Mouse (Mus musculus) neural tube, embryonic 13.5 days (tissue): ENCODE data around the gene Iqgap2. TPM values are rescaled to one million over a fixed set of nuclear protein-coding genes. Genes with fewer than 3 reads are reported as not detected.
A peak's percentile ranks its signal among the peaks of the same experiment; 100 is the strongest.

Experiments
- ATAC-seq: fragments of 200-750 bp; cut with Nextera tagmentation; 2 replicates; pipeline ENCODE4 v1.8.0; 2017; ENCODE audit warnings: low read depth, mild to moderate bottlenecking, moderate TSS enrichment, moderate library complexity
- H3K27ac ChIP-seq: fragments of 300-500 bp; sonication (generic); replicated peaks from 2 replicates; pipeline ENCODE4 v1.5.1; 2015; ENCODE audit warnings: moderate library complexity, mild to moderate bottlenecking, inconsistent platforms
- H3K27me3 ChIP-seq: fragments of 300-500 bp; sonication (generic); 2 replicates; pipeline ENCODE4 v1.6.1; 2015; ENCODE audit warnings: mild to moderate bottlenecking, inconsistent platforms
- H3K36me3 ChIP-seq: fragments of 300-500 bp; sonication (generic); 2 replicates; pipeline ENCODE4 v1.6.1; 2015; ENCODE audit warnings: mild to moderate bottlenecking, inconsistent platforms
- H3K4me1 ChIP-seq: fragments of 300-500 bp; sonication (generic); replicated peaks from 2 replicates; pipeline ENCODE4 v1.6.1; 2015; ENCODE audit warnings: inconsistent platforms
- H3K4me2 ChIP-seq: fragments of 300-500 bp; sonication (generic); 2 replicates; pipeline ENCODE4 v1.6.1; 2015; ENCODE audit warnings: inconsistent platforms, mild to moderate bottlenecking, moderate library complexity
- H3K4me3 ChIP-seq: fragments of 300-500 bp; sonication (generic); 2 replicates; pipeline ENCODE4 v1.5.1; 2015; ENCODE audit warnings: mild to moderate bottlenecking, inconsistent platforms
- H3K9ac ChIP-seq: fragments of 300-500 bp; sonication (generic); 2 replicates; pipeline ENCODE4 v1.6.1; 2015; ENCODE audit warnings: moderate library complexity, mild to moderate bottlenecking, inconsistent platforms
- H3K9me3 ChIP-seq: fragments of 300-500 bp; sonication (generic); 2 replicates; pipeline ENCODE4 v1.6.1; 2016; ENCODE audit warnings: inconsistent platforms
- WGBS: fragments of 180-500 bp; shearing (Covaris S2); methylation state at CpG from one replicate; pipeline ENCODE4 v1.1.7; 2015; 5-methylcytosine and 5-hydroxymethylcytosine counted together
- polyA plus RNA-seq: library from polyadenylated mRNA; unstranded; fragments of >200 nt; fragmentation: Nextera tagmentation; extraction: Ambion mirVana; gene quantifications from 2 replicates; pipeline ENCODE4 v1.2.1, GENCODE M21; 2015

The Iqgap2 gene
- polyA plus RNA-seq, 1 experiment from 2014 or later = 2.7 TPM

DNA sequence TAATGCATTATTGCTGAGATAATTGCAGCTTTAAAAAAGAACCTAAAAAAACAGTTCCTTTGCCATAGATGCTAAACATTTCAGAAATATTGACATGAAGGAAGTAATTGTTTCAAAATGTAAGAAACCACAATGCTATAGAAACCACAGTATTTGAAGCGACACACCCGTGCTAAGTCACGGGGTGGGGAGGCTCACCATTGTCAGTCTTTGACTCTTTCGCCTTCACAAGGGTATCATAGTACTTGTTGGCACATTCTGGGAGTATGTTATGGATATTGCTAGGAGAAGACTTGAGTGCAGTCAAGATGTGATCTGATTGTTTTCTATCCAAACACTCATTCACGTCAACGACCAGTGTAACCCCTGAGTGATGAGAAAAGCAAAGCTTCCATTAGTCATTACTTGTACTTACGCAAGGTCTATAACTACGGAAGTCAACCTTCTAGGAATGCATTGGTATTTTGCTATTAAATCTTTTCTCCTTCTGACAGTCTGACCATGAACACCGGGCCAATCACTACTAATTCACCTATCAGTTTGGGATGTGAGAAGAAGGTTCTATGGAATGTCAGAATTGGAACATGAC, 207.0 kb downstream of the Iqgap2 start:
- Histone ChIP-seq H3K9ac (no peak overlapping the region), H3K4me2 (no peak overlapping the region), H3K27ac (no peak overlapping the region), H3K27me3 (no peaks in the 10 kb centered on the region), H3K4me1 (no peaks in the 10 kb centered on the region), H3K36me3 (no peaks in the 10 kb centered on the region), H3K4me3 (no peak overlapping the region), H3K9me3 (no peaks in the 10 kb centered on the region)
- no peak for ATAC-seq
- 94% methylated on average over 9 of the region's 9 CpGs for WGBS

DNA sequence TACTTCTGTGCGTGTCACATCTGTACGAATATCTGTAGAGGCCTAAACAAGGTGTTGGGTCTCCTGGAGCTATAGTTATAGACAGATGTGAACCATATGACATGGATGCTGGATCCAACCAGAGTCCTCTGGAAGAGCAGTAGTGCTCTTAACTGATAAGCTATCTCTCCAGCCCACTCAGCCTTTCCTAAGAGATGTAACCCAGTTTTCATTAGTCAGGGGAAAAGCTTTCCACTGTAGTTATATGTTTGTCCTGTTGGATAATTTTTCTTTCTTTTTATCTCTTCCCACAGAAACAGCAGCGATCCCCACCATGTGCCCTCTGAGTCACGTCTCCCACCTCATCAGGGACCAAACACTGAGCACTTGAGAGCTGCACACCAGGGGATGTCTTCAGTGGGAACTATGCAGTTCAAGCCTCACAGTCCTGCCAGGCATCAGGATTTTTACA, 212.2 kb downstream of the Iqgap2 start:
- H3K4me1 ChIP-seq = no peaks in the 10 kb centered on the region
- no peak for ATAC-seq
- no peak overlapping the region for H3K4me2 ChIP-seq
- H3K4me3 ChIP-seq = no peak overlapping the region
- no peak overlapping the region for H3K27ac ChIP-seq
- H3K36me3 ChIP-seq = no peaks in the 10 kb centered on the region
- WGBS = 86% methylated on average over 4 of the region's 4 CpGs
- no peaks in the 10 kb centered on the region for H3K27me3 ChIP-seq
- no peaks in the 10 kb centered on the region for H3K9me3 ChIP-seq
- no peak overlapping the region for H3K9ac ChIP-seq

DNA sequence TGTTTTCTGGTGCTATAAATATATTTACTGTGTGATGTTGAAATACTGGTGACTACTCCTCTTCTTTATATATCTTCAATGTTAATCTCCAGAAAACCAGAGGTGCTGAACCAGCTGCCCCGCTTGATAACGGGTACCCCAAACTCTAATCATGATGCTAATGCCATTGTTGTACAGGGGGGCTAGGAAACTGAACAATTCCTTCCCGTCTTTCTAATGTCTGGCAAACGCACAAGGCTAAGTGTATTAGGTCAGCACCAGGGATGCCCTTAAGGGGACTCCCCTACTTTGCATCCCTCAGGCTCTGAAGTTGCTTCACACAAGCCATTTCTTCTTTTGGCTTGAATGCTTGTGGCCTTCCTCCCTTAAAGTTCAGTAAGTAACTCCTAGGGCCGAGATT, 212.6 kb downstream of the Iqgap2 start:
- no peak for ATAC-seq
- 88% methylated on average over 5 of the region's 5 CpGs for WGBS
- no peaks in the 10 kb centered on the region for H3K4me1 ChIP-seq
- H3K9ac ChIP-seq = no peak overlapping the region
- H3K36me3 ChIP-seq = no peaks in the 10 kb centered on the region
- H3K4me2 ChIP-seq = no peak overlapping the region
- H3K27me3 ChIP-seq = no peaks in the 10 kb centered on the region
- H3K27ac ChIP-seq = no peak overlapping the region
- no peak overlapping the region for H3K4me3 ChIP-seq
- H3K9me3 ChIP-seq = no peaks in the 10 kb centered on the region

DNA sequence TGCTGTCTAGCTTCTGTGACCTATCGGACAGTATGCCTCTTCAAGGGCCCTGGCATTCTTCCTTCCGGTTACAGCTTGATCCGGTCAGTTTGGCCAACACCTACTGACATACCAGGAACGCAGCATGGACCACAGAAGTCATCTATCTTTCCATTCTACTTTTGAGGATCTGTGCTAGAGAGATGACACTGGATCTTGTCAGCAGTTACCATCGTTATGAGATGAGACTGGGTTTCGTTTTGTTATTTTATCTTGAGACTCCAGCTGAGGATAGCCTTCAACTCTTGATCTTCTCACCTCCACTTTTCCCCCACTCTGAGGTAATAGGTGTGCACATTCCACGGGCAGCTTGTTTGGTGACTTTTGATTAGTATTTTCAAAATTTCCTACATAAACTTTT, 219.3 kb downstream of the Iqgap2 start:
- 94% methylated on average over 7 of the region's 7 CpGs for WGBS

DNA sequence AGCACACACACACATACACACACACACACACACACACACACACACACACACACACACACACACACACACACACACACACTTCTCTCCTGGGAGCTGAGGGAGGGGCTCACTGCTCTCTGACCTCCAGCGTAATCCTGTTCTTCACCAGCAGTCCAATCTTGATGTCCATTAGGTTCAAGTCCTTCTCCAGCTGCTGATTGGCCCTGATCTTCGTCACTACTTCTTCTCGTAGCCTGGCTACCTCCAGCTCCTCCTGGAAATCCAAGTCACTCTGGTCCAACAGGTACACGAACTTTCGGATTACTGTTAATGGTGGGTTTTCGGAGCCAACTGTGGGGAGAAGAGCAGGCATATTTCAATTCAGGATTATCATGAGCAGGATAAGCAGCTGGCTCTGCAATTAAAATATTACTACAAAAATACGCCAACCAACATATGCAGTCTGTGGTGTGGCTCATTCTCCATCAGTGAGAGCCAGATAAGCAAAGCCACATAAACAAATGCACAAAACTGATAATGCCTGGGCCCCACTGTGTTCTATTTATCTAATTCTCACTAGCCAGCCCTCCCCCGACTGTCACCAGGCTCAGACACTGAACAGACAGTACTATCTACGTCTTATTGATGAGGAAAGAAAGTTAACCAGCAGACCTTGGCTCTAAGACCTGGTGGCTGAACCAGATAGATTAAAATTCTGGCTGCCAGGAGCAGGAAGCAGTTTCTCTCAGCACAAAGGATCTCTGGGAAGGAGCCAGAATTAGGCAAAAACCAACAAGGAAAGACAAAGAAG, 220.4 kb downstream of the Iqgap2 start:
- WGBS = 88% methylated on average over 9 of the region's 9 CpGs
- Histone ChIP-seq H3K9ac (no peak overlapping the region), H3K4me3 (no peak overlapping the region), H3K4me2 (no peak overlapping the region), H3K36me3 (0 out of 2 replicates have a peak, but pooled peaks cover 6% of the 10 kb centered on the region), H3K9me3 (no peaks in the 10 kb centered on the region), H3K27ac (no peak overlapping the region), H3K27me3 (no peaks in the 10 kb centered on the region), H3K4me1 (no peaks in the 10 kb centered on the region)
- ATAC-seq = no peak

More for the DNA sequence above, 219.3 kb downstream of the Iqgap2 start:
- Histone ChIP-seq H3K27ac (no peak overlapping the region), H3K4me2 (no peak overlapping the region), H3K36me3 (0 out of 2 replicates have a peak, but pooled peaks cover 6% of the 10 kb centered on the region), H3K9me3 (no peaks in the 10 kb centered on the region), H3K4me3 (no peak overlapping the region), H3K9ac (no peak overlapping the region), H3K4me1 (no peaks in the 10 kb centered on the region), H3K27me3 (no peaks in the 10 kb centered on the region)
- ATAC-seq = no peak

DNA sequence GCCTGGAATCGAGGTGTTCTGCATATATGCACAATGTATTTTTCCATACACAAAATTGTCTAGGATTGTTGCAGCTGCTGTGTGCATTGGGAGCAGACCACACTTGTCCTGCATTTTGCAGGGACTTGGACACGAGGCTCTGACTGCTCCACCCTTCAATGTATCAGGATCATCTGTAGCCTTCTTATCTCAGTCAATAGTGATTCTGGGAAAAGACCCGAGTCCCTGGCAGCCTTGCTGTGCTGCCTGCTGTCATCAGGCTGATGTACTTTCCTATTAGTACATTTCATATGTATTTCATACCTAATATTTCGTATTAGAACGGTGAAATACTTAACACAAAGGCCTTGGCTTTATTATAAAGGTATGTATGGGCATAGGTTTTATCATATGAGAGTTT, 221.2 kb downstream of the Iqgap2 start:
- Histone ChIP-seq H3K4me2 (no peak overlapping the region), H3K27me3 (no peaks in the 10 kb centered on the region), H3K4me3 (no peak overlapping the region), H3K4me1 (no peaks in the 10 kb centered on the region), H3K36me3 (0 out of 2 replicates have a peak, but pooled peaks cover 6% of the 10 kb centered on the region), H3K9ac (no peak overlapping the region), H3K27ac (no peak overlapping the region), H3K9me3 (no peaks in the 10 kb centered on the region)
- 96% methylated on average over 5 of the region's 5 CpGs for WGBS
- no peak for ATAC-seq

DNA sequence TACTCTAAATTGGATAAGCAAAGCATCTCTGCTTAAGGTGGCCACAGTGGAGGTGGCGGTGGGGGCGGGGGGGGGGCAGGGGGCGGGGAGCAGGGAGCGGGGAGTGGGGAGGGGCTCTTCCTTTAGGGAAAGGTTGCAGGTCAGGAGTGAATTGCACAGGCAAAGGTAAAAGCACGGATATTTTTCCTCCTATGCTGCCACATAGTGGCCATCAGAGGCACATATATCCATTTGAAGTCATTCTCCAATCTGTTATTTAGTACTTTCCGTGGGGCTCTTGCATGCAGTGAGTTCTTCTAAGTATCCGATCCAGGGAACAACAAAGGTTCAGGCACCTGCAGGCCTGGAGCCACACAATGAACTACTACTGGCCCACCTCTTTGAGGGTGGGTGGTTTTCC, 224.5 kb downstream of the Iqgap2 start:
- no peak for ATAC-seq
- Histone ChIP-seq H3K4me1 (no peaks in the 10 kb centered on the region), H3K9me3 (no peaks in the 10 kb centered on the region), H3K36me3 (0 out of 2 replicates have a peak, but pooled peaks cover 6% of the 10 kb centered on the region), H3K27me3 (no peaks in the 10 kb centered on the region), H3K4me2 (no peak overlapping the region), H3K4me3 (no peak overlapping the region), H3K9ac (no peak overlapping the region), H3K27ac (no peak overlapping the region)
- WGBS = 35% methylated on average over 6 of the region's 7 CpGs

DNA sequence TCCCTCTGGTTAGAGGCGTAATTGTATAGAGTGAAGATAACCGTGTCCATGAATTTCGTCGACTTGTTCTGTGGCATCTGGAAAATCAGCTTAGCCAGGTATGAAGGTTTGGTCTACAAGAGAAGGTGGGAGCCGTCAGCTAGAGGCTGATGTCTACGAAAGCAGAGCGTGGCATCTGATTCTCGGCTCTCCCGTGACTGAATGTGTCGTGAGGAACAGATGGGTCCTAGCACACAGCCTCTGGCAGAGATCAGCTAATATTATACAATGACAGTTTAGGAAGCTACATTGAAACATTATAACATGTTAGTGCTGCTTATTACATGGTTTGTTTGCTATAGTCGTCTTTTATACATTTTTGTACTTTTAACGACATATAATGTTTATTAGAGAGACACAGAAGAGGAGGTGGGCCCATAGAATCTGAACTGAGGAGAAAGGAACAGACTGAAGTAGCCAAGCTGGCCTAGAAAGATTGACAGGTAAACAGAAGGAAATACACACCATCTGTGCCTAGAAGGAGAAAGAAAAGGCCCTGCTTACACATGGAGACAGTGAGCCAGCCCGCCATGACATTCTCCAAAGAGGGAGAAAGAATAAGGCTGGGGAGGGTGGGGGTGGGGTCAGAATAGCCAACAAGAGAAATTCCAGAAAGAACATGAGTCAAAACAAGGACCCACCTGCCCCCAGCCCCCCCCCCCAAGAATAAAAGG, 225.9 kb downstream of the Iqgap2 start:
- no peak overlapping the region for H3K9ac ChIP-seq
- WGBS = 86% methylated on average over 13 of the region's 13 CpGs

DNA sequence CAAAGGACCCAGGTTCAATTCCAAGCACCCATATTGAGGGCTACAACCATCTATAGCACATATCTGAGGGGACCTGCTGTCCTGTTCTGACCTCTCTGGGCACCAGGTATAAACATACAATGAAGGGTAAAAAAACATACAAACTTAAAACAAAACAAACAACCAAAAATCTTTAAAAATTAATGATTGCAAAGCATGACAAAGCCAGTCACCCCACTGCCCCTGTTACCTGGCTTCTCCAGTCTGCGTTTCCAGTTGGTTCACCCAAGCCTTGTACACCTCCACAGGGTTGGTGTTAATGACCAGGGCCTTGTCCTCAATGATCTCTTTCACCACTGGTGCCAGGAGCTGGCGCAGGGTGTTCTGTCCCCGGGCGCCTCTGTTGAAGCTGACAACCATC, 227.9 kb downstream of the Iqgap2 start:
- Histone ChIP-seq H3K27ac (no peak overlapping the region), H3K4me2 (no peak overlapping the region), H3K36me3 (no peaks in the 10 kb centered on the region), H3K4me1 (no peaks in the 10 kb centered on the region), H3K4me3 (no peak overlapping the region), H3K9me3 (no peaks in the 10 kb centered on the region), H3K9ac (no peak overlapping the region), H3K27me3 (no peaks in the 10 kb centered on the region)
- 92% methylated on average over 4 of the region's 4 CpGs for WGBS
- no peak for ATAC-seq

More for the DNA sequence above, 225.9 kb downstream of the Iqgap2 start:
- no peaks in the 10 kb centered on the region for H3K9me3 ChIP-seq
- ATAC-seq = no peak
- no peaks in the 10 kb centered on the region for H3K4me1 ChIP-seq
- no peaks in the 10 kb centered on the region for H3K27me3 ChIP-seq
- no peak overlapping the region for H3K4me2 ChIP-seq
- 0 out of 2 replicates have a peak, but pooled peaks cover 6% of the 10 kb centered on the region for H3K36me3 ChIP-seq
- H3K27ac ChIP-seq = no peak overlapping the region
- H3K4me3 ChIP-seq = no peak overlapping the region

DNA sequence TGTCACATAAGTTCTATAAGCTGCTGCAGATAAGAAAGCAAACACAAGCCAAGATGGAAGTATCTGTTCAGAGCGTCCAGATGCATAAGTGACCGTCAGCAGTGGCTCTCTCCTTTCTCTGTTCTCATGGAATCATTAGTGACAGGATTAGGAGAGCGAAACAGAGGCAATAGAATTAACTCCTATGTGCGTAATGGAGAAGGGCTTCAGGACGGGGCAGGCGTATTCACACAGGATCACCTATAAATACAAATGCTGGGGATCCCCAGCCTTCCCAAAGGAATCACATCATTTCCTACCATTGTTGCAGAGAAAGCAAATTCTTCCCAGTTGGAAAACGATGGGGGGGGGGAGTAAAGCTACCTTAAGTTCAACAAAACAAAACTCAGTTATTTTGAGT, 232.3 kb downstream of the Iqgap2 start:
- Histone ChIP-seq H3K9ac (no peak overlapping the region), H3K4me3 (no peak overlapping the region), H3K27me3 (no peaks in the 10 kb centered on the region), H3K27ac (no peak overlapping the region), H3K4me1 (peaks cover 12% of the 10 kb centered on the region), H3K4me2 (no peak overlapping the region), H3K9me3 (no peaks in the 10 kb centered on the region), H3K36me3 (no peaks in the 10 kb centered on the region)
- ATAC-seq = no peak
- WGBS = 88% methylated on average over 7 of the region's 7 CpGs

DNA sequence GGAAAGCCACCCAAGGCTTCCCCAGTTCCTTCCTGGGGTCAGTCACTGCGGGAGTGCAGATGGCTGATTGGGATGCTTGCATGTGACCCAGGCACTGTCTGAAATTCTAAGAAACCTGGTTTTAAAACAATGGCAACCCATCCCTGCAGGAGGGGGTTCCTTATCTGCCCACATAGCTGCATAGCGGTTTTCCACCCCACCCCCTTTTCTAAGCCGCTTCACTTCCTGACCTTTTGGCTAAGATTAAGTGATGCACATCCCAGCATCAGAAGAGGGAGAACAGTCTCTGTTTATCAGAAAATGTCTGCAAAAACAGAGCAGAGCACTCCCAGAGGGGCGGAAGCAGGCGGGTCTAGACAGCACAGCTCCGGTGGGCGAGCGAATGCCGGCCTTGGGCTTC, 234.6 kb downstream of the Iqgap2 start:
- ATAC-seq = no peak
- Histone ChIP-seq H3K9me3 (no peaks in the 10 kb centered on the region), H3K4me2 (no peak overlapping the region), H3K9ac (no peak overlapping the region), H3K36me3 (no peaks in the 10 kb centered on the region), H3K4me1 (peaks cover 12% of the 10 kb centered on the region), H3K4me3 (no peak overlapping the region), H3K27me3 (no peaks in the 10 kb centered on the region), H3K27ac (no peak overlapping the region)
- WGBS = 86% methylated on average over 9 of the region's 9 CpGs

DNA sequence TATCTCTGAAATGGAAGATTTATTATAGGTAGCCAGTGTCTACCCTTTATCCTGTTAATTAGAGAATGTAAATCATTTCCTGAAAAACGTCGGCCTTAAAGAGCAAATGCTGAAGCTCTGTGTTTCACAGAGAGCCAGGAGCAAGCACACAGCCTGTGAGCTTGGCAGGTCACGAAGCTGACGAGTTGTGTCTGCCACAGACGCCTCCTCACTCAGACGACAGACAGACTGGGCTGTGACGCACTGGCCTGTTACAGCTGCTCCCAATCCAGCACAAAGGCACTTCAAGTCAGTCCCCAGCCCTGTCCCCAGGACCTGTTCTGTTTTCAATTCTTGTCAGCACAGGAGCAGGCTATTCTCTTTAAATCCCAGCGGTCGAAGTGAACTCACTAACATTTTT, 236.4 kb downstream of the Iqgap2 start:
- WGBS = 9% methylated on average over 9 of the region's 9 CpGs

More for the DNA sequence above, 236.4 kb downstream of the Iqgap2 start:
- H3K4me3 ChIP-seq = no peak overlapping the region
- H3K4me1 ChIP-seq = peaks cover 12% of the 10 kb centered on the region
- H3K27me3 ChIP-seq = no peaks in the 10 kb centered on the region
- peak overlapping the region; percentile 75 for H3K27ac ChIP-seq
- peak overlapping the region; percentile 41; the same call in 1 of the 2 replicates for H3K9ac ChIP-seq
- ATAC-seq = peak; percentile 89
- H3K9me3 ChIP-seq = no peaks in the 10 kb centered on the region
- H3K4me2 ChIP-seq = peak overlapping the region; percentile 28
- H3K36me3 ChIP-seq = no peaks in the 10 kb centered on the region
